Mouse (Mus musculus) liver, postnatal 0 days (tissue): ENCODE measurements at regions not wholly inside any gene's neighbourhood (a gene's known extent, or its start where the extent isn't known, plus 50 kb on each side); places are given as distances from the start of the nearest gene placed in this dataset.

ENCODE experiments used
- CTCF ChIP-seq: sonication (generic); IDR thresholded peaks from 2 replicates; pipeline ENCODE4 v1.5.1; 2016; ENCODE audit warnings: antibody characterized with exemption, low read depth
- EP300 ChIP-seq: IDR thresholded peaks from 2 replicates; pipeline ENCODE4 v1.6.1; 2016; ENCODE audit warnings: antibody characterized with exemption, low read depth, mild to moderate bottlenecking

GRCm38 (mm10) chr5:12676712-12677111 lies 293.5 kb downstream of the Sema3d start:
- TF ChIP-seq CTCF = no peak
- no peak for TF ChIP-seq EP300
